Mouse (Mus musculus): ENCODE results near the gene 1700008O03Rik. TPM values are rescaled to one million over a fixed set of nuclear protein-coding genes. Genes with fewer than 3 reads are reported as not detected.
A peak's percentile ranks its signal among the peaks of the same experiment; 100 is the strongest.

The 1700008O03Rik gene
- polyA plus RNA-seq, 1 experiment from 2014 or later, result 0.31 TPM

GRCm38 (mm10) chr7:44413307-44413706 lies 27.7 kb upstream of the 1700008O03Rik start:
- no peaks in the 10 kb centered on the region for H3K36me3 ChIP-seq (ENCODE audit: control insufficient read depth, insufficient read depth, low read length)
- no peak for ATAC-seq (ENCODE audit: low FRiP score)

GRCm38 (mm10) chr7:44411144-44411543 lies 25.5 kb upstream of the 1700008O03Rik start:
- ATAC-seq (ENCODE audit: low FRiP score) (no peak), DNase-seq (ENCODE audit: low spot score, missing footprints) (no peak)
- H3K27ac ChIP-seq (ENCODE audit: low read depth, low read length), result no peak overlapping the region
- no peak overlapping the region for H3K4me3 ChIP-seq (ENCODE audit: low read depth, low read length)
- H3K4me2 ChIP-seq, result no peak overlapping the region
- no peak overlapping the region for H3K9ac ChIP-seq (ENCODE audit: low read length)
- 89% methylated on average over 4 of the region's 4 CpGs for WGBS
- no peaks in the 10 kb centered on the region for H3K9me3 ChIP-seq (ENCODE audit: control insufficient read depth, low read length)
- H3K4me1 ChIP-seq (ENCODE audit: control insufficient read depth, insufficient read depth, low read length), result peaks cover under 1% of the 10 kb centered on the region; the same call in 1 of the 2 replicates
- no peaks in the 10 kb centered on the region for H3K36me3 ChIP-seq (ENCODE audit: control insufficient read depth, insufficient read depth, low read length)
- peaks cover 4% of the 10 kb centered on the region; the same call in 1 of the 2 replicates for H3K27me3 ChIP-seq (ENCODE audit: control insufficient read depth, insufficient read depth, low read length)

More at GRCm38 (mm10) chr7:44413307-44413706, 27.7 kb upstream of the 1700008O03Rik start:
- no peaks in the 10 kb centered on the region for H3K27me3 ChIP-seq (ENCODE audit: control insufficient read depth, insufficient read depth, low read length)
- H3K4me2 ChIP-seq, result no peak overlapping the region
- DNase-seq (ENCODE audit: low spot score, missing footprints), result no peak
- 84% methylated on average over 6 of the region's 6 CpGs for WGBS
- H3K27ac ChIP-seq (ENCODE audit: low read depth, low read length), result no peak overlapping the region
- H3K9me3 ChIP-seq (ENCODE audit: control insufficient read depth, low read length), result no peaks in the 10 kb centered on the region
- no peaks in the 10 kb centered on the region for H3K4me1 ChIP-seq (ENCODE audit: control insufficient read depth, insufficient read depth, low read length)
- H3K4me3 ChIP-seq (ENCODE audit: low read depth, low read length), result no peak overlapping the region
- no peak overlapping the region for H3K9ac ChIP-seq (ENCODE audit: low read length)

- H3K4me2 ChIP-seq, result no peak overlapping the region
- H3K9me3 ChIP-seq (ENCODE audit: control insufficient read depth, low read length), result no peaks in the 10 kb centered on the region
- ATAC-seq (ENCODE audit: low FRiP score), result no peak
- no peak for DNase-seq (ENCODE audit: low spot score, missing footprints)
- H3K4me1 ChIP-seq (ENCODE audit: control insufficient read depth, insufficient read depth, low read length), result peaks cover 3% of the 10 kb centered on the region; the same call in 1 of the 2 replicates
- no peaks in the 10 kb centered on the region for H3K36me3 ChIP-seq (ENCODE audit: control insufficient read depth, insufficient read depth, low read length)
- H3K27me3 ChIP-seq (ENCODE audit: control insufficient read depth, insufficient read depth, low read length), result peaks cover 4% of the 10 kb centered on the region
- no peak overlapping the region for H3K4me3 ChIP-seq (ENCODE audit: low read depth, low read length)
- H3K27ac ChIP-seq (ENCODE audit: low read depth, low read length), result no peak overlapping the region
- WGBS, result 0% methylated on average over 5 of the region's 5 CpGs
- H3K9ac ChIP-seq (ENCODE audit: low read length), result no peak overlapping the region
These were observed 20.4 kb upstream of the 1700008O03Rik start for GRCm38 (mm10) chr7:44406015-44406355.

DNA sequence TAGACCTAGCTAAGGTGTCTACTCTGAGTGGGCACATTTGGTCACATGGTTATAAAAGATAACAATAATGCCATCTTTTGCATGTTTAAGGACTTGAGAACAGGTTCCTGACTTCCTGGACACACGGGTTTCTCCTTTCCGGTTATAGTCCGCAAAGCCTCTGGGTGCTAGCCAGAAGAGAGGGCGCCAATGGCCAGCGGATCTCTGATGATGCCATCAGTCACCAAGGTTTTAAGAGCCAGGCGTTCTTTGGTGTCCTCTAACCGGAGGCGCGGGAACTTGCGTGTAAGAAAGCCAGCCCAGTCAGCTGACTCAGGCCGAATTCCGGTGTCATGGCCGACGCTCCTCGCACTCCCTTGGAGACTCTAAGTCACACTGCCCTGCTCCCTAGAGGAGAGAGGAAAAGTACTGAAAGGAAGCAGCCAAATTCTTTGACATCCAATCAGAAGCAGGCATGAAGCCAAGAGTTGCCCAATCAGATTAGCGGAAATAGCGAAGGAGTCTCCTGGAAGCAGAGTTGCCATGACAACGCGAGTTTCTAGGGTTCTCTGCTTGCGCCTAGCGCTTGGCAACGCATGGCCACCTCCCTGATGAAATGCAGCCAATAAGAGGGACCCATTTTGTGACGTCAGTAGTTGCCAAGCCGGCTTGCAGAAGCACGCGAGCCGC lies 19.9 kb upstream of the 1700008O03Rik start:
- H3K9ac ChIP-seq (ENCODE audit: low read length), result peak overlapping the region; percentile 53; the same call in 1 of the 2 replicates
- WGBS, result 2% methylated on average over 27 of the region's 27 CpGs
- DNase-seq (ENCODE audit: low spot score, missing footprints) (peak; percentile 99), ATAC-seq (ENCODE audit: low FRiP score) (peak; percentile 97)
- no peaks in the 10 kb centered on the region for H3K36me3 ChIP-seq (ENCODE audit: control insufficient read depth, insufficient read depth, low read length)
- no peaks in the 10 kb centered on the region for H3K9me3 ChIP-seq (ENCODE audit: control insufficient read depth, low read length)
- peaks cover 4% of the 10 kb centered on the region for H3K27me3 ChIP-seq (ENCODE audit: control insufficient read depth, insufficient read depth, low read length)
- peak overlapping the region; percentile 68 for H3K27ac ChIP-seq (ENCODE audit: low read depth, low read length)
- H3K4me1 ChIP-seq (ENCODE audit: control insufficient read depth, insufficient read depth, low read length), result peaks cover 3% of the 10 kb centered on the region; the same call in 1 of the 2 replicates
- peak overlapping the region; percentile 47 for H3K4me2 ChIP-seq
- H3K4me3 ChIP-seq (ENCODE audit: low read depth, low read length), result peak overlapping the region; percentile 27

GRCm38 (mm10) chr7:44401673-44402072 lies 16.1 kb upstream of the 1700008O03Rik start:
- 86% methylated on average over 6 of the region's 6 CpGs for WGBS
- Histone ChIP-seq H3K27me3 (ENCODE audit: control insufficient read depth, insufficient read depth, low read length) (peaks cover 3% of the 10 kb centered on the region), H3K4me1 (ENCODE audit: control insufficient read depth, insufficient read depth, low read length) (peaks cover 3% of the 10 kb centered on the region; the same call in 1 of the 2 replicates), H3K4me3 (ENCODE audit: low read depth, low read length) (no peak overlapping the region), H3K4me2 (no peak overlapping the region), H3K9me3 (ENCODE audit: control insufficient read depth, low read length) (no peaks in the 10 kb centered on the region), H3K36me3 (ENCODE audit: control insufficient read depth, insufficient read depth, low read length) (no peaks in the 10 kb centered on the region), H3K9ac (ENCODE audit: low read length) (no peak overlapping the region), H3K27ac (ENCODE audit: low read depth, low read length) (no peak overlapping the region)
- no peak for ATAC-seq (ENCODE audit: low FRiP score)
- DNase-seq (ENCODE audit: low spot score, missing footprints), result no peak

- ATAC-seq (ENCODE audit: low FRiP score) (peak; percentile 78), DNase-seq (ENCODE audit: low spot score, missing footprints) (peak; percentile 90)
- Histone ChIP-seq H3K4me3 (ENCODE audit: low read depth, low read length) (no peak overlapping the region), H3K27ac (ENCODE audit: low read depth, low read length) (no peak overlapping the region), H3K36me3 (ENCODE audit: control insufficient read depth, insufficient read depth, low read length) (no peaks in the 10 kb centered on the region), H3K4me1 (ENCODE audit: control insufficient read depth, insufficient read depth, low read length) (no peaks in the 10 kb centered on the region), H3K9me3 (ENCODE audit: control insufficient read depth, low read length) (no peaks in the 10 kb centered on the region), H3K9ac (ENCODE audit: low read length) (no peak overlapping the region), H3K27me3 (ENCODE audit: control insufficient read depth, insufficient read depth, low read length) (no peaks in the 10 kb centered on the region; the same call in 1 of the 2 replicates), H3K4me2 (no peak overlapping the region)
- 7% methylated on average over 3 of the region's 3 CpGs for WGBS
These were observed 12.9 kb upstream of the 1700008O03Rik start for GRCm38 (mm10) chr7:44398570-44398969.

GRCm38 (mm10) chr7:44393284-44393683 lies 7.7 kb upstream of the 1700008O03Rik start:
- Histone ChIP-seq H3K9me3 (ENCODE audit: control insufficient read depth, low read length) (no peaks in the 10 kb centered on the region), H3K4me2 (no peak overlapping the region), H3K27me3 (ENCODE audit: control insufficient read depth, insufficient read depth, low read length) (no peaks in the 10 kb centered on the region), H3K9ac (ENCODE audit: low read length) (no peak overlapping the region), H3K4me1 (ENCODE audit: control insufficient read depth, insufficient read depth, low read length) (no peaks in the 10 kb centered on the region), H3K36me3 (ENCODE audit: control insufficient read depth, insufficient read depth, low read length) (no peaks in the 10 kb centered on the region), H3K4me3 (ENCODE audit: low read depth, low read length) (no peak overlapping the region), H3K27ac (ENCODE audit: low read depth, low read length) (no peak overlapping the region)
- DNase-seq (ENCODE audit: low spot score, missing footprints) (no peak), ATAC-seq (ENCODE audit: low FRiP score) (no peak)
- 90% methylated on average over 17 of the region's 17 CpGs for WGBS

DNA sequence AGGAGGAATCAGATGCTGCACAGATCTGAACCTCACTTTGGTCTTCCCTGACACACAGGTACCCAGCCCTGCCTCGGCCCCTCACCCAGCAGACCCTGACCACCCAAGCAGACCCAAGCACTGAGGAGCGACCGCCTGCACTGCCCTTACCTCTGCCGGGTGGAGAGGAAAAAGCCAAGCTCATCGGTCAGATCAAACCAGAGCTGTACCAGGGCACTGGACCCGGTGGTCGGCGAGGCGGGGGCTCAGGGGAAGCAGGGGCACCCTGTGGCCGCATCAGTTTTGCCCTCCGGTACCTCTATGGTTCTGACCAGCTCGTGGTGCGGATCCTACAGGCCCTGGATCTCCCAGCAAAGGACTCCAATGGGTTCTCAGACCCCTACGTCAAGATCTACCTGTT lies 6.7 kb upstream of the 1700008O03Rik start:
- Histone ChIP-seq H3K36me3 (ENCODE audit: control insufficient read depth, insufficient read depth, low read length) (no peaks in the 10 kb centered on the region), H3K27me3 (ENCODE audit: control insufficient read depth, insufficient read depth, low read length) (no peaks in the 10 kb centered on the region), H3K9ac (ENCODE audit: low read length) (no peak overlapping the region), H3K4me2 (no peak overlapping the region), H3K9me3 (ENCODE audit: control insufficient read depth, low read length) (no peaks in the 10 kb centered on the region), H3K27ac (ENCODE audit: low read depth, low read length) (no peak overlapping the region), H3K4me1 (ENCODE audit: control insufficient read depth, insufficient read depth, low read length) (no peaks in the 10 kb centered on the region), H3K4me3 (ENCODE audit: low read depth, low read length) (no peak overlapping the region)
- DNase-seq (ENCODE audit: low spot score, missing footprints), result no peak
- 86% methylated on average over 14 of the region's 14 CpGs for WGBS
- ATAC-seq (ENCODE audit: low FRiP score), result no peak

GRCm38 (mm10) chr7:44391831-44392230 lies 6.2 kb upstream of the 1700008O03Rik start:
- no peak for ATAC-seq (ENCODE audit: low FRiP score)
- Histone ChIP-seq H3K4me2 (no peak overlapping the region), H3K27ac (ENCODE audit: low read depth, low read length) (no peak overlapping the region), H3K36me3 (ENCODE audit: control insufficient read depth, insufficient read depth, low read length) (no peaks in the 10 kb centered on the region), H3K27me3 (ENCODE audit: control insufficient read depth, insufficient read depth, low read length) (no peaks in the 10 kb centered on the region), H3K9ac (ENCODE audit: low read length) (no peak overlapping the region), H3K4me1 (ENCODE audit: control insufficient read depth, insufficient read depth, low read length) (no peaks in the 10 kb centered on the region), H3K9me3 (ENCODE audit: control insufficient read depth, low read length) (no peaks in the 10 kb centered on the region), H3K4me3 (ENCODE audit: low read depth, low read length) (no peak overlapping the region)
- 87% methylated on average over 4 of the region's 4 CpGs for WGBS
- no peak for DNase-seq (ENCODE audit: low spot score, missing footprints)

Measured in midbrain, embryonic 11.5 days (tissue).